Mouse (Mus musculus): ENCODE results near the gene Ryr2. TPM values are rescaled to one million over a fixed set of nuclear protein-coding genes. Genes with fewer than 3 reads are reported as not detected.
"Not testable (repeated sequence)": the region's sequence is repeated elsewhere in the genome, so short reads cannot be mapped to it uniquely, and the experiment has no call there.

Gene Ryr2
- total RNA-seq, 2 experiments from 2014 or later: 7.9 to 13.5 TPM

DNA sequence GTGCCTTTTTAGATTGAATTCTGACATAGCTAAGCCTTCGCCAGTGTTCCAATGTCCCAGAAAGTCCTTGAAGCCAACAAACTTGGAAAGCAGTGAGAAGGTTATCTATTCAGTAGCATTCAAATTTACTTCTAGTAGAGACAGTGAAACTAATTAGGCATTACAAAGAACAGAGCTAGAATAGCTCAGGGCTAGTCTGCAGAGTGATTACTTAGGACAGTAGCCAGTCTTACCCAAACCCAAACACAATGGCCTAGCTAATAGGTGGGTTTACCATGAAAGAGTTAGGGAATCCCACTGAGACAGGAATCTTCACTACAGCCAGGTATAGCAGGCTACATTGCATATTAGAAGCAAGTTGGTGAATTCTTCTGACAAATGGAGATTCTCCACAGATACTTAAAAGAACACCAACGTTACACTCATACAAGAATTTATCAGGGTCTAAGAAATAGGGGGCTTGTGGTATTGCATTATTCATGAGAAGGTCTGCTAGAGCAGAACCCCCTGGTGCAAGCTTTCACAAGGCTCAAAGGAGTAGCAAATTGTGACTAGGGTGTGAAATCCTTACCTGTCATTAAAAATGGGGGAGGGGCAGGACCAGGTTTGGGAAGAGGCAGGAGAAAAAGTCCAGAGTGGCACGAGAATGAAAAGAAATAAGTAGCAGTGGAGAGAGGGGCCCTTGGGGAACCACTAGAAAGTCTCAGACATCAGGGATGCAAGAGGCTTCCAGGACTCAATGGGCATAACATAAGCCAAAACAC is 172.3 kb downstream of the Ryr2 start:
- not testable (repeated sequence) for DNase-seq

DNA sequence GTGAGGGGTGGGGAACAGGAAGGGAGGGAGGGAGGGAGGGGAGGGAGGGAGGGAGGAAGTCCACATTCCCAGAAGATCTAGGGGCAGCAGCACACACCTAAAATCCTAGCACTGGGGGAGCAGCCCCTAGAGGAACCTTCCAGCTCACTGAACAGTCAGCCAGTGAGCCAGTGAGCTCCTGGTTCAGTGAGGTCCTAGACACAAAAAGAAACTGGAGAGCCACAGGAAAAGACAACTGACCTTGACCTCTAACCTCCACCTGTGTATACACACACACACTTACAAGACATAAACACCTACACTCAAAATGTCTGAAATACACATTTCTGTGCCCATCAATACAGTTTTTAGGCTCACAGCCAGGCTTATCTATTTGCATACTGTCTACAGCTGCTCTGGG is 173.4 kb downstream of the Ryr2 start:
- no peak for DNase-seq

- DNase-seq: no peak
Measured at GRCm38 (mm10) chr13:11928709-11929108, 178.0 kb downstream of the Ryr2 start.

DNA sequence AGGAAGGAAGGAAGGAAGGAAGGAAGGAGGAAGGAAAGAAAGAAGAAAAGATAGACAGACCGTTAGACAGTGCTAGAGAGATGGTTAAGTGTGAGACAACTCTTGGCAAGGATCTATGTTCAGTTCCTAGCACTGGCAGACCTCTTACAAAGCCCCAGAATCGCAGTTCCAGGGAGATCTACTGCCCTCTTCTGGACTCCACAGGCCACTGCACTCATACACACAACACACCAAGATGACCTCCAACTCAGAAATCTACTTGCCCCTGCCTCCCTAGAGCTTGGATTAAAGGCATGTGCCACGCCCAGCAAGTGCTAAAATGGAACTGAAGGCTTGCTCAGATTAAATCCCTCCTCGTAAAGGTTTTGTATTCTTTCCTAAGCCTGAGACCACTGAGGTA is 179.0 kb downstream of the Ryr2 start:
- no peak for DNase-seq

GRCm38 (mm10) chr13:11926720-11927500 is 179.8 kb downstream of the Ryr2 start:
- peak; percentile 19 for DNase-seq

DNA sequence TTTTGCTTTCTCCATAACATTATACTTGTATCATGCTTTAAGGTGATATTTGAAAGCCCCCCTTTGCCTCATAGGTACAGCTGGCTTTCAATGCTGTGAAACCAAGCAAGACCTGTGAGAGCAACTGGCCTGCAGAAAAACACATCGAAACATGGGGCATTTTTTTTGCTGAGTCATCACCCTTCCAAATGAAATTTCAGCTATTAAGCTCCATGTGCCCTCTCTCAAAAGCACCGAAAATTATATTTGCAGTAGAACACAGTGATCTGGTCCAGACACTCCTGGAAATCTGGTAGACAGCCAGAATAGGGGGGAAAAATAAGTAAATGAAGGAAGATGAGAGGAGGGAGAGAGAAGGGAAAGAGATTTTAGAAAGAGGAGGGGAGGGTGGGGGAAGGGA is 180.5 kb downstream of the Ryr2 start:
- no peak for DNase-seq

DNA sequence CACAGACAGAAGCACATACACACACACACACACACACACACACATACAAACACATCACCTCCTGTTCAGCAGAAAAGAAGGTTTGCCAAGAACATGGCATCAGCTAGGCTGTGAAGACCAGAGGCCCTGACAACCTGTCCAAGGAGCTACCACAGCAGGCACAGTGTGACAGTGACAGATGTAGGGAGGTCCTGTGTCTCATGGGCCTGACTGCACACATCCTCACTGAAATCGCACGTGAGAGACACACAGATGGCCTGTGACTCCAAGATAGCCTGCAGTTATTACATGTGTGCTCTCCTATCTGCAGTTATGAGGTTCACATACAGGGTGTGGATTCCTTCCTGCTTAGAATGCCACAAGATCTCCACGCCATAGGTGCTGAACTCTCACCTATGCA is 182.0 kb downstream of the Ryr2 start:
- no peak for DNase-seq

DNA sequence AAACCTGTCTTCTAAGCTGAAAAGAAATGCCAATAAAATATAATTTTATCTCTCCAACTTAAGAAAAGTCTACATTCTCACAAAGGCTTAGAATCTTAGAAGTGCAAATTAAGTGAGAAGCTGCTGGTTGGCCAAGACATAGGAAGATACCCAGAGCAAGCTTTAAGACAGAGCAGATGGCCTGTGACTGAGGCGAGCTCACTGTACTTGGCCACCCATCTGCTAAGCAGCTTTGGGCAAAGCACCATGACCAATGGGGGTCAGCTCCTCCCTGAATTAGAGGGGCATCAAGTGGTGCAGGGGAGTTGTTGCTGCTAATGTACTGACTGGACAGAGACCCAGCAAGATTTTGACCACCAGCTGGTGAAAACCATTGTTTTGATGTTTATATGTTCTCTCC is 186.2 kb downstream of the Ryr2 start:
- no peak for DNase-seq

DNA sequence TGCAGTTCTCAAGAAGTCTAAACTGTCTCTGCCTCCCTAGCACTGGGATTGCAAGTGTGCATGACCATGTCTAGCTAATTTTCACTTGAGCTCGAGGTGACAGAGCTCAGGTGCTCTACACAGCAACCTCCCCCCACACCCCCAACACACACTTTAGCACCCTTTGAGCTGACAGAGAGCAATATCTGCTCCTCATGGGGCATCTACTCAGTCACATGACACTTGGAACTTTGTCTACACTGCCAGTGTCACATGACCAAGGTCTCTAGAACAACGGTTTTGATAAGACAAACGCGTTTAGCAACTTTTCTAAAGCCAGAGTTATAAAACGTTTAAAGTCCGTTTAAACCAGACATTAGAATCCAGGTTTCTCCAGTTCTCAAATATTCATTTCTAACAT is 187.3 kb downstream of the Ryr2 start:
- no peak for DNase-seq

DNA sequence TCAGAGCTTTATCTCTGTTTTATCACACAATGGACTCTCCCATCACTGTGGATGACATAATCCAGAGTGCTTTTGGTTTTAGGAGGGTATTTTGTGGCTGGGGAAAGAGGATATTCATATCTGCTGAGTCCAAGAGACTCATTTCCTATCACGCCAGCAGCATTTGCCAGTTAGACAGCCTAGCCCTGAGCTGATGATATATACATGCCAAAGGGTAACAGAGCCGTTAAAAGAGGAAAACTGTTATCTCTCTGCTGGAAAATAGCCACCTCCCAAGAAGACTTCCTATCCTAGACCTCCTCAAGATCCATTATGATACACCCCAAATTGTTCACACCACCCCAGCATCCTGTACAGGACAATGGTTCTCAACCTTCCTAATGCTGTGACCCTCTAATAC is 191.1 kb downstream of the Ryr2 start:
- no peak for DNase-seq

GRCm38 (mm10) chr13:11914682-11915081 is 192.1 kb downstream of the Ryr2 start:
- no peak for DNase-seq

DNA sequence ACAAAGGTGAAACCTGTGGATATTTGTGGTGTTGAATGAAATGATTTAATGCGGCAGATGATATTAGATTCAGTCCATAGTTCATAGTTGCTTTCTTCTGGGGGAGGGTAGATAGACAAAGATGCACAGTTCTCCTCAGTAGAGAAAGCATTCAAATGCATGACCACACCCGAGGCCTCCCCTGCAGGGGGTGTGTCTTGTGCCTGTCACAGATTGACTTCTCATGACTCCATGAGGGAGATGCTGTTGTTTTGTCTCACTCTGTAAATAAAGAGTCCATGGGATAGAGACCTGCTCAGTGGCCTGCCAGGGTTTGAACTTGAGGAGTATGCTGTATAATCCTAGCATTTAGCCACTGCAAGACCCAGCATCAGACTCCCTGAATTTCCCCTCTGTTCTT is 194.5 kb downstream of the Ryr2 start:
- no peak for DNase-seq

DNA sequence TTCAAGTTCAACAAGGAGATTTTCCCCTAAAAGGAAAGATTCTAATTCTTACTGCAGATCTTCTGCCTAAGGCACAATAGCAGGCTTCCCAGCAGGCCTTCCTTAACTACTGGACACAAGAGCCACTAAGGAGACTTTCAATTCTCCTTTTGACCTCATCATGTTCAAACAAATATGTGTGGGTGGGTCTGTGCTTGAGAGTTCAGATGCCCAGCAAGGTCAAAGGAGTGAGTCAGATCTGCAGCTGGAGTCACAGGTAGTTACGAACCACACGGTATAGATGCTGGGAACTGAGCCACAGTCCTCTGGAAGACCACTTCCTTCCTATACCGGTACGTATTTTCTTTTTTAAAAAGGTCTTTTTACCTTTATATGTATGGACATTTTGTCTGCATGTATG is 198.6 kb downstream of the Ryr2 start:
- DNase-seq: no peak

DNA sequence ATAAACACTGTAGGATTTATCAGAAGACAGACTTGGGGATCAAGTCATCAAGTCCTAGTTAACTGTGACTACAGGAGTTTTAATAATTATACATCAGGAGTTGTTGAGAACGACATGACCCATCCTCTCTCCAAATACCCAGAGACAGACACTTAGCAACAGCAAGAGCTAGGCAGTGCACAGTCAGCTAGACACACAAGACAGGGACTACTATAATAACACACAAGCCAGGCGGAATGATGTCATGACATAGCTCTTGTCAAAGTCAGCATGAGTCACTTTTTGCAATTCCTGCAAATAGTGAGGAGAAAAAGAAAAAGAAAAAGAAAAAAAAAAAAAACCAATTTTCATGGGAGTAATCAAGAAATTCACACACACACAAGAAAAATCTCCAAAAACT is 201.6 kb downstream of the Ryr2 start:
- DNase-seq: no peak

- DNase-seq: no peak
Measured at GRCm38 (mm10) chr13:11903272-11903671, 203.5 kb downstream of the Ryr2 start.

- DNase-seq: no peak
Measured at GRCm38 (mm10) chr13:11902856-11903255, 203.9 kb downstream of the Ryr2 start.

GRCm38 (mm10) chr13:11900631-11901030 is 206.1 kb downstream of the Ryr2 start:
- no peak for DNase-seq

GRCm38 (mm10) chr13:11895631-11896030 is 211.1 kb downstream of the Ryr2 start:
- DNase-seq: no peak

DNA sequence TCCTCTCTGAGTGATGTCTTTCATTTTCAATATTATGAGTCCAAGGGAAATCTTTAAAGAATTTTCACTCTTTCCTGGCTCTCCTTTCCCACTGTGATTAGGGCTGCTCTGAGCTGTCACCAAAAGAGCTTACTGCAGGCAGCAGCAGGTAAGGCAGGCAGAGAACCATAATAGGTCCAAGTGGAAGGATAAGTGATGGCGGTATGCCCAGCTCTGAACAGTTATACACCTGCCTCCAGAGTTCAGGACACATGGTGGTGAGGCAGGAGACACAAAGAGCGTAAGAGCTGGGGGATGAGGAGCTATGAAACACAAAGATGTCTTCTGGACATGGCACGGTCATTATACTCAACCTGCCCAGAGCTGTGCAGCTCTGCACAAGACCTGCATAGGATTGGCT is 215.0 kb downstream of the Ryr2 start:
- no peak for DNase-seq

DNA sequence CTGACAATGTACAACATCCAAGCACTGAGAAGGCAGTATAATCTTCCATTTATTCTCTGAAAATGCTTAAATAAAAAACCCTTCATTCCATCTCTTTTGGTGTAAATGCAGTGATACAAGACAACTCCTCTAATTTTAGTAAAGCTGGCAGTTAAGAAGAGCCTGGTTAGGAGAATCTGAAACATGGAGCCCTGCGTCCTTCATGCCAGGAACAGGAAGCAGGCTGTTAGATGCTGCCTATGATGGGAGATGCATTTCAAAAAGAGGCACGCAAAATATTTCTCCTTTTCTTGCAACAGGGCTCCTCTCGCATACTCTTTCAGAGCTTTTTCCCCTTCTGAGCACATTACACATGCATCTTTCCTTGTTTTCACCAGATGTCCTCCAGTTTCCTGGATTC is 215.6 kb downstream of the Ryr2 start:
- DNase-seq: no peak

- no peak for DNase-seq
Measured at GRCm38 (mm10) chr13:11884175-11884574, 222.6 kb downstream of the Ryr2 start.

DNA sequence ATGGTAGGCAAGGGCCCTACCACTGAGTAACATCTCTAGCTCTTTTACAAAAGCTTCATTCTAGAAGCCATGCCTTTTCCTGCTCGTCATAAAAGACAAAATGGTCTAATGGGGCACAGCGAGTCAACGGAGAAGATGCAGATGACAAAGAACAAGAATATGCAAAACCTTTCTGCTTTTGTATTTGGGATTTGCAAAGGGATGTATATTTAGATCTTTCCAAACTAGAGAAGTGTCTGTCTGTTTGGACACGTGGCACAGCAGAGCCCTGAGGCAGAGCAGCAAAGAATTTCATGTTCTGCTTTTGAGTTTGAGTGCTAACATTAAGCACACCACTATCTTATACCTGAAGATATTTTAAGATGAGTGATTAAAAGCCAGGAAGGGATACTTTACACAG is 224.4 kb downstream of the Ryr2 start:
- no peak for DNase-seq

- DNase-seq: no peak
Measured at GRCm38 (mm10) chr13:11880503-11881227, 226.1 kb downstream of the Ryr2 start.

All from adrenal gland, postnatal 10 days (tissue).